Mouse (Mus musculus) ES-E14 (cell line): Measurements from ENCODE around the gene Cldn20. TPM values are rescaled to one million over a fixed set of nuclear protein-coding genes. Genes with fewer than 3 reads are reported as not detected.

Source experiments
- DNase-seq: peaks from one replicate; pipeline ENCODE4 v3.0.0-alpha.2; 2013; ENCODE audit warnings: low read depth, low spot score
- H3K27ac ChIP-seq: 2 replicates; pipeline ENCODE4 v1.5.1; 2012; ENCODE audit warnings: low read depth, mild to moderate bottlenecking, low read length, moderate library complexity, mixed read lengths; ENCODE audit not compliant: poor library complexity, insufficient read depth, severe bottlenecking
- H3K36me3 ChIP-seq: 2 replicates; pipeline ENCODE4 v1.6.1; 2012; ENCODE audit warnings: mild to moderate bottlenecking, low read length, moderate library complexity, mixed read lengths; ENCODE audit not compliant: control insufficient read depth, poor library complexity, insufficient read depth, severe bottlenecking
- H3K4me1 ChIP-seq, 2 experiments: fragments of 150-350 bp in 1 of 2; sonication (generic) in 1 of 2; 2 replicates each; pipeline ENCODE4 v1.6.1; 2012; ENCODE audit warnings: low read length in 2 of 2, mild to moderate bottlenecking in 1 of 2, mixed read lengths in 1 of 2; ENCODE audit not compliant: control insufficient read depth in 2 of 2, insufficient read depth in 2 of 2, poor library complexity in 1 of 2
- H3K4me3 ChIP-seq, 2 experiments: fragments of 150-350 bp in 1 of 2; sonication (generic) in 1 of 2; 2 replicates each; pipeline ENCODE4 v1.5.1; 2012; ENCODE audit warnings: low read length in 2 of 2, low read depth in 1 of 2, mild to moderate bottlenecking in 1 of 2, mixed read lengths in 1 of 2; ENCODE audit not compliant: insufficient read depth in 1 of 2, poor library complexity in 1 of 2, severe bottlenecking in 1 of 2
- H3K9ac ChIP-seq: 2 replicates; pipeline ENCODE4 v1.6.1; 2012; ENCODE audit warnings: low read depth, mild to moderate bottlenecking, low read length, mixed read lengths; ENCODE audit not compliant: poor library complexity, insufficient read depth, severe bottlenecking
- H3K9me3 ChIP-seq: fragments of 150-350 bp; sonication (generic); 2 replicates; pipeline ENCODE4 v1.6.1; 2012; ENCODE audit warnings: low read depth, mild to moderate bottlenecking, low read length; ENCODE audit not compliant: control insufficient read depth, insufficient read depth
- CHD2 ChIP-seq: IDR thresholded peaks from 2 replicates; pipeline ENCODE4 v1.6.1; 2014; ENCODE audit warnings: mild to moderate bottlenecking, low read depth, low read length, inconsistent platforms
- HCFC1 ChIP-seq: IDR thresholded peaks from 2 replicates; pipeline ENCODE4 v1.6.1; 2012; ENCODE audit warnings: low read length, inconsistent platforms, borderline replicate concordance; ENCODE audit not compliant: insufficient read depth
- MAFK ChIP-seq: IDR thresholded peaks from 2 replicates; pipeline ENCODE4 v1.6.1; 2014; ENCODE audit warnings: mild to moderate bottlenecking, low read depth, low read length, inconsistent platforms; ENCODE audit not compliant: insufficient read depth
- ZC3H11A ChIP-seq: IDR thresholded peaks from 2 replicates; pipeline ENCODE4 v1.6.1; 2012; ENCODE audit warnings: low read depth, mild to moderate bottlenecking, inconsistent platforms, low read length, borderline replicate concordance
- ZNF384 ChIP-seq: IDR thresholded peaks from 2 replicates; pipeline ENCODE4 v1.6.1; 2012; ENCODE audit warnings: low read depth, low read length, inconsistent platforms
- in situ Hi-C, 2 experiments: fragments of 600-800 bp; cut with MboI; formaldehyde crosslinking; loops; one replicate each; pipeline ENCODE4 v1.15.1; 2025; ENCODE audit warnings: low sequenced_read_pairs in 2 of 2, inconsistent platforms in 1 of 2; ENCODE audit not compliant: unreplicated experiment in 2 of 2
- total RNA-seq: library from RNA; depleted of rRNA; stranded (reverse); fragments of 300-350 nt; gene quantifications from 2 replicates; pipeline ENCODE4 v1.2.3, GENCODE M21; 2012

Cldn20 gene
- total RNA-seq, 1 experiment = 0.58 TPM

DNA sequence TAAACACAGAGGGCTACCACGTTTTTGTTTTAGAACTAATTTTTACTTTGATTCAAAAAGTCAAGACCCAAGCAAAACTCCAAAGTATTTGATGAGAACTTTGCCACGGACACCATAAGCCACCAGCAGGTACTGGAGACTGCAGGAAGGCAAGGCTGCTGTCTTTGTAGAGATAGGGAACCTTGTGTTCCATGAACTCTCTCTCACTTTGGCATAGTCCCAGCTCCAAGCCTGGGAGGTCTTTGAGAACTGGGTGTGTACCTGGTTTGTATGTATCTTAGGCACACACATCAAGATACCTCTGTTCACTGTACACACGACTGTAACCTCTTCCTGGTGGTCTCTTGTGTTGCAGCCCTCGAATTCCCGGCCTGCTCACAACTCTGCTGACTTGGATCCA, 18.0 kb upstream of the Cldn20 start:
- H3K9ac ChIP-seq = no peak overlapping the region
- TF ChIP-seq MAFK (no peak), ZC3H11A (no peak), CHD2 (no peak), HCFC1 (no peak), ZNF384 (no peak)
- no peak for DNase-seq
- H3K4me1 ChIP-seq = peaks cover 0 to 2% of the 10 kb centered on the region in 2 experiments; a peak in 1 of 4 replicates
- H3K4me3 ChIP-seq = no peak overlapping the region
- in situ Hi-C loops = no loop called here
- peak overlapping the region; percentile 10; the same call in 1 of the 2 replicates for H3K27ac ChIP-seq
- H3K9me3 ChIP-seq = no peaks in the 10 kb centered on the region
- H3K36me3 ChIP-seq = no peaks in the 10 kb centered on the region; the same call in 1 of the 2 replicates

DNA sequence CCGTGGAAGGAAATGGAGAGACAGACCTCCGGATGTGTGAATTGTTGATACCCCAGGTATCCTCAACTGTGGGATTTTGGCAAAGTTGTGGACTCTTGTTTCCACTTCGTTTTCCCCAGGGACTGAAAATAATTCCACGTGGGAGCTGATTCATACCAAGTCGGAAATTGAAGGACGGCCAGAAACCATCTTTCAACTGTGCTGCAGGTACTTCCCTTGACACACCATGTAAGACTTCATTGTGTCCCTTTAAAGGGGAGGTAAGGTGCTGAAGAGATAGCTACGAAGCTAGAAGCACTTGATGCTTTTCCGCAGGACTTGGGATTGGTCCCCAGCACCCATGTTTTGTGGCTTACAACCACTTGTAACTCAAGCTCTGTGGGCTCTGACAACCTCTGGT, 16.5 kb upstream of the Cldn20 start:
- no peak overlapping the region for H3K4me3 ChIP-seq
- no peak for DNase-seq
- no peak for TF ChIP-seq ZC3H11A
- TF ChIP-seq MAFK = no peak
- TF ChIP-seq HCFC1 = no peak
- no peak for TF ChIP-seq CHD2
- no peak for TF ChIP-seq ZNF384
- in situ Hi-C loops = no loop called here
- no peaks in the 10 kb centered on the region for H3K9me3 ChIP-seq
- no peak overlapping the region for H3K27ac ChIP-seq
- peaks cover 0 to 2% of the 10 kb centered on the region in 2 experiments; a peak in 1 of 4 replicates for H3K4me1 ChIP-seq
- no peak overlapping the region for H3K9ac ChIP-seq
- H3K36me3 ChIP-seq = no peaks in the 10 kb centered on the region; the same call in 1 of the 2 replicates

GRCm38 (mm10) chr17:3516406-3516805, 15.9 kb upstream of the Cldn20 start:
- Histone ChIP-seq H3K4me1 (peaks cover 0 to 2% of the 10 kb centered on the region in 2 experiments; a peak in 1 of 4 replicates), H3K27ac (no peak overlapping the region), H3K9ac (no peak overlapping the region), H3K4me3 (no peak overlapping the region), H3K9me3 (no peaks in the 10 kb centered on the region), H3K36me3 (no peaks in the 10 kb centered on the region; the same call in 1 of the 2 replicates)
- in situ Hi-C loops = no loop called here
- no peak for TF ChIP-seq ZNF384
- no peak for TF ChIP-seq CHD2
- no peak for TF ChIP-seq MAFK
- TF ChIP-seq ZC3H11A = no peak
- TF ChIP-seq HCFC1 = no peak
- no peak for DNase-seq

DNA sequence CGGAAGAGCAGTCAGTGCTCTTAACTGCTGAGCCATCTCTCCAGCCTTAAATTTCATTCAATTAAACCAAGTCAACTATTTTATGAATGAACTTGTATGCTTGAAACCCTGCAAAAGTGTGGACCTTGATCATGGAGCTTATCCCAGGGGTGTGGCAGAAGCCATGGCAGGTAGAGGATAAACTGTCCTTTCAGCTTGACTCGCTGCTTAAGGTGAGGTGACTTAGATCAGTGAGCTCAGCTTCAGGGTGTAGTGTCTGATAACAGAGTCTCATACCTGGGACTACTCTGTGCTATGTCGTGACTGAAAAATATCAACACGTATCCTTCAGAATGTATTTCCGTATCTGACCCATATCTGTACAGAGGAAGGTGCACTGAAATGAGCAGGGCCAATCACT, 12.0 kb upstream of the Cldn20 start:
- H3K9me3 ChIP-seq = no peaks in the 10 kb centered on the region
- peaks cover 0 to 2% of the 10 kb centered on the region in 2 experiments; a peak in 1 of 4 replicates for H3K4me1 ChIP-seq
- in situ Hi-C loops = no loop called here
- DNase-seq = no peak
- H3K4me3 ChIP-seq = no peak overlapping the region
- TF ChIP-seq CHD2 = no peak
- no peak for TF ChIP-seq ZC3H11A
- TF ChIP-seq HCFC1 = no peak
- TF ChIP-seq ZNF384 = no peak
- TF ChIP-seq MAFK = no peak
- no peak overlapping the region for H3K9ac ChIP-seq
- H3K36me3 ChIP-seq = peaks cover 2% of the 10 kb centered on the region; the same call in 1 of the 2 replicates
- H3K27ac ChIP-seq = no peak overlapping the region
